Mouse (Mus musculus) small intestine, adult 2 months (tissue): Measurements from ENCODE around the gene Map3k13.

Experiments
- CTCF ChIP-seq: fragments of 200-500 bp; IDR thresholded peaks from 2 replicates; pipeline ENCODE4 v1.5.1; 2012; ENCODE audit warnings: low read depth, mild to moderate bottlenecking, control low read depth, inconsistent platforms, low read length, moderate library complexity, mixed read lengths; ENCODE audit not compliant: insufficient replicate concordance, insufficient read length; ENCODE audit errors: extremely low read depth
- POLR2A ChIP-seq: fragments of 200-500 bp; IDR thresholded peaks from 2 replicates; pipeline ENCODE4 v1.6.1; 2012; ENCODE audit warnings: low read depth, mild to moderate bottlenecking, control low read depth, inconsistent platforms, low read length, moderate library complexity

- TF ChIP-seq CTCF, result no peak
- TF ChIP-seq POLR2A, result no peak
Observed at GRCm38 (mm10) chr16:21827581-21827980, 33.4 kb downstream of the Map3k13 start.
